Mouse (Mus musculus): Measurements from ENCODE around the gene Ago4. TPM values are rescaled to one million over a fixed set of nuclear protein-coding genes. Genes with fewer than 3 reads are reported as not detected.

Ago4 gene
- polyA plus RNA-seq, 1 experiment from 2014 or later, result 1.6 TPM

- no peak for TF ChIP-seq CTCF (IDR thresholded peaks at IDR 0.05)
- ATAC-seq, result no peak
- DNase-seq (ENCODE audit: low read depth, low spot score), result no peak
- in situ Hi-C loops (cut with MboI; ENCODE audit: low pct_unique_long_range_greater_than_20kb), result no loop called here
- ChIA-PET POLR2A (no interaction called here), CTCF (no interaction called here)
- no peaks in the 10 kb centered on the region for H3K27me3 ChIP-seq
Measured at GRCm38 (mm10) chr4:126495453-126495852, 37.8 kb downstream of the Ago4 start.

- DNase-seq (ENCODE audit: low read depth, low spot score) (no peak), ATAC-seq (no peak)
- POLR2A ChIA-PET, result no interaction called here
- in situ Hi-C loops (cut with MboI; ENCODE audit: low pct_unique_long_range_greater_than_20kb), result no loop called here
- no peak for TF ChIP-seq CTCF (IDR thresholded peaks at IDR 0.05)
- CTCF ChIA-PET, result no interaction called here
- no peaks in the 10 kb centered on the region for H3K27me3 ChIP-seq
Measured at GRCm38 (mm10) chr4:126493416-126493815, 39.9 kb downstream of the Ago4 start.

GRCm38 (mm10) chr4:126491977-126492376 is 41.3 kb downstream of the Ago4 start:
- no peak for TF ChIP-seq CTCF (IDR thresholded peaks at IDR 0.05)
- POLR2A ChIA-PET, result no interaction called here
- DNase-seq (ENCODE audit: low read depth, low spot score) (no peak), ATAC-seq (no peak)
- CTCF ChIA-PET, result no interaction called here
- H3K27me3 ChIP-seq, result no peaks in the 10 kb centered on the region
- in situ Hi-C loops (cut with MboI; ENCODE audit: low pct_unique_long_range_greater_than_20kb), result no loop called here

GRCm38 (mm10) chr4:126490726-126491125 is 42.5 kb downstream of the Ago4 start:
- H3K27me3 ChIP-seq, result no peaks in the 10 kb centered on the region
- TF ChIP-seq CTCF (IDR thresholded peaks at IDR 0.05), result no peak
- in situ Hi-C loops (cut with MboI; ENCODE audit: low pct_unique_long_range_greater_than_20kb), result no loop called here
- ATAC-seq (no peak), DNase-seq (ENCODE audit: low read depth, low spot score) (no peak)
- ChIA-PET CTCF (no interaction called here), POLR2A (no interaction called here)

GRCm38 (mm10) chr4:126489811-126490210 is 43.5 kb downstream of the Ago4 start:
- POLR2A ChIA-PET, result no interaction called here
- DNase-seq (ENCODE audit: low read depth, low spot score) (no peak), ATAC-seq (no peak)
- H3K27me3 ChIP-seq, result no peaks in the 10 kb centered on the region
- no peak for TF ChIP-seq CTCF (IDR thresholded peaks at IDR 0.05)
- CTCF ChIA-PET, result no interaction called here
- in situ Hi-C loops (cut with MboI; ENCODE audit: low pct_unique_long_range_greater_than_20kb), result no loop called here

- peaks cover 4% of the 10 kb centered on the region for H3K27me3 ChIP-seq
Measured at GRCm38 (mm10) chr4:126486217-126486616, 47.1 kb downstream of the Ago4 start.

GRCm38 (mm10) chr4:126485065-126485464 is 48.2 kb downstream of the Ago4 start:
- in situ Hi-C loops (cut with MboI; ENCODE audit: low pct_unique_long_range_greater_than_20kb), result no loop called here
- no peak for TF ChIP-seq CTCF (IDR thresholded peaks at IDR 0.05)
- ChIA-PET CTCF (no interaction called here), POLR2A (no interaction called here)
- ATAC-seq (no peak), DNase-seq (ENCODE audit: low read depth, low spot score) (no peak)
- peaks cover 4% of the 10 kb centered on the region for H3K27me3 ChIP-seq

More at GRCm38 (mm10) chr4:126486217-126486616, 47.1 kb downstream of the Ago4 start:
- ChIA-PET CTCF (no interaction called here), POLR2A (no interaction called here)
- DNase-seq (ENCODE audit: low read depth, low spot score), result no peak
- in situ Hi-C loops (cut with MboI; ENCODE audit: low pct_unique_long_range_greater_than_20kb), result no loop called here
- no peak for TF ChIP-seq CTCF (IDR thresholded peaks at IDR 0.05)
- no peak for ATAC-seq

- ChIA-PET CTCF (no interaction called here), POLR2A (no interaction called here)
- DNase-seq (ENCODE audit: low read depth, low spot score) (no peak), ATAC-seq (no peak)
- no peak for TF ChIP-seq CTCF (IDR thresholded peaks at IDR 0.05)
- H3K27me3 ChIP-seq, result peaks cover 4% of the 10 kb centered on the region
- in situ Hi-C loops (cut with MboI; ENCODE audit: low pct_unique_long_range_greater_than_20kb), result no loop called here
Measured at GRCm38 (mm10) chr4:126483874-126484273, 49.4 kb downstream of the Ago4 start.

GRCm38 (mm10) chr4:126482951-126483350 is 50.3 kb downstream of the Ago4 start:
- peaks cover 4% of the 10 kb centered on the region for H3K27me3 ChIP-seq
- in situ Hi-C loops (cut with MboI; ENCODE audit: low pct_unique_long_range_greater_than_20kb), result no loop called here
- ATAC-seq (no peak), DNase-seq (ENCODE audit: low read depth, low spot score) (no peak)
- ChIA-PET POLR2A (no interaction called here), CTCF (no interaction called here)
- no peak for TF ChIP-seq CTCF (IDR thresholded peaks at IDR 0.05)

- ChIA-PET CTCF (no interaction called here), POLR2A (no interaction called here)
- DNase-seq (ENCODE audit: low read depth, low spot score) (no peak), ATAC-seq (no peak)
- no peak for TF ChIP-seq CTCF (IDR thresholded peaks at IDR 0.05)
- in situ Hi-C loops (cut with MboI; ENCODE audit: low pct_unique_long_range_greater_than_20kb), result no loop called here
- H3K27me3 ChIP-seq, result peaks cover 4% of the 10 kb centered on the region
Measured at GRCm38 (mm10) chr4:126481461-126481860, 51.8 kb downstream of the Ago4 start.

- CTCF ChIA-PET, result interaction anchor here (1.1 kb wide), 1 partner anchor 158 kb away, joined by 3 read pairs; no protein-coding TSS in a partner anchor
- no peak for TF ChIP-seq CTCF (IDR thresholded peaks at IDR 0.05)
- H3K27me3 ChIP-seq, result peaks cover 4% of the 10 kb centered on the region
- no peak for ATAC-seq
- no peak for DNase-seq (ENCODE audit: low read depth, low spot score)
- in situ Hi-C loops (cut with MboI; ENCODE audit: low pct_unique_long_range_greater_than_20kb), result no loop called here
- POLR2A ChIA-PET, result no interaction called here
Measured at GRCm38 (mm10) chr4:126480288-126480687, 53.0 kb downstream of the Ago4 start.

- H3K27me3 ChIP-seq, result peaks cover 3% of the 10 kb centered on the region
- DNase-seq (ENCODE audit: low read depth, low spot score) (no peak), ATAC-seq (no peak)
- ChIA-PET CTCF (no interaction called here), POLR2A (interaction anchor here (0.6 kb wide), 1 partner anchor 24 kb away, joined by 3 read pairs; no protein-coding TSS in a partner anchor)
- in situ Hi-C loops (cut with MboI; ENCODE audit: low pct_unique_long_range_greater_than_20kb), result no loop called here
- no peak for TF ChIP-seq CTCF (IDR thresholded peaks at IDR 0.05)
Measured at GRCm38 (mm10) chr4:126473031-126473430, 60.2 kb downstream of the Ago4 start.
